Mouse (Mus musculus): Measurements from ENCODE around the gene D6Wsu163e.
A peak's percentile ranks its signal among the peaks of the same experiment; 100 is the strongest.

D6Wsu163e gene

DNA sequence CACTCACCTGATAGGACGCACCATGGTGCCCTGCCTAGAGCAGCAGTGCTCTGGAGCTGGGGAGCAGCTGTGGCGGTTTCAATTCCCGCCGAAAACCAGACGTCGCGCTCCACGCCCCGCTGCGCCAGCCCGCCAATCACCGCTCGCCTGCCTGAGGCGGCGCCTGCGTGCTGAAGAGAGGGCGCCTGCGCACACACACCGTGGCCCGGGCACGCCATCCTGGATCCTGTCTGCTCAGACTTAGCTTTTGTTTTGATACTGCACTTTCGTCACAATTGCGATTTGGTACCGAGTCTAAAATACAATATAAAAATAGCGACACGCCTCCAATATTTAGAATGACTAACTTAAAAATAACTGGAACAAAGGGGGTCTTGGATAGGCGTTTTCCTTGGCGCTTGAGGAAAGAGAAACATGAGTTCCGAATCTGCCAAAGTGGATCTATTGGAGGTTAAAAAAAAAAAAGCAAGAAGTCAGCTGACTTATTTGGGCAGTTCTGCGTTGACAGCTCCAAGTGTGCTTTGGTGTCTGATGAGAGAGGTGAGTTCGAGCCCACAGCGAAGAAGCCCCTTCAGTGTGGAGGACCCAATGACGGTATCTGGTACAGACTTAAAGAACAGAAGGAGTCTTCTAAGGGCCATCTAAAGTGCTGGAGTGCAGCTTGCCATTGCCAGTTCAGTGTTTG is at the start of gene D6Wsu163e, which contains the start of gene Rad51ap1:
TSS of gene D6Wsu163e (plus strand) at position 476 of the 685 bp plus-strand sequence.
TSS of gene Rad51ap1 (minus strand) at position 101 of the 685 bp plus-strand sequence.
- peak; percentile 95 to 96 for DNase-seq

DNA sequence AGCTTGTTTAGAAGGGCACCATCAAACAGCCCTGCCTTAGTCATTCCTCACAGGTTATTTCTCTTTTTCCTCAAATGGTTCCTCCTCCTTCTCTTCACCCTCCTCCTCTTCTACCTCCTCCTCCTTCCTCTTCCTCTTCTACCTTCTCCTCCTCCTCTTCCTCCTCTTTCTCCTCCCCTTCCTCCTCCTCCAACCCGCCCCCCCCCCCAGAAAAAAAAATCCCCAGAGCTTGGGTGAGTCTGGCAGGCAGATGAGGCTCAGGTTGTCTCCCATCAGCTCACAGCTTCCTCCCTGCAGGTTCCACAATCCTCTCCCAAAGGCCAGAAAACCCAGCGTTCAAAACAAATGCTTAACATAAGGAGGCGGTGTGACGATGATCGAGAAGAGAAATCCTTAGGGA is 32.4 kb upstream of the D6Wsu163e start:
- DNase-seq, result no peak

DNA sequence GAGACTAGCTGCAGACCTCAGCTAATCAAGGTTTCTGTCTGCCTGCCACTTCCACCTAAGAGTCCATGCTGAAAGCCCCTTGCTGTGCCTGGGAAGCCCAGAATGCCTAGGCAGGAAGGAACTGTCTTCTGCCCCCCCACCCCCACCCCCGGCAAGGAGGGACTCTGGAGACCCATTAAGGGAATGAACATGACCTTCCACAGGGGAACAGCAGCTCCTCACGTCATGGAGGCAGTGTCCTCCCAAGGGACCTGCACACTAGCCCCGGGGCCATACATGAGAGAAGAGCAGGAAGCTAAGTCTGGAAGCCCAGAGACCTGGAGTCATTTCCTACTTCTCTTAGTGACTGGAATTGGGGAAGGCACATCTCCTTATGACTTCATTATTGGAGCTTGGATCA is 31.9 kb upstream of the D6Wsu163e start:
- DNase-seq, result no peak

DNA sequence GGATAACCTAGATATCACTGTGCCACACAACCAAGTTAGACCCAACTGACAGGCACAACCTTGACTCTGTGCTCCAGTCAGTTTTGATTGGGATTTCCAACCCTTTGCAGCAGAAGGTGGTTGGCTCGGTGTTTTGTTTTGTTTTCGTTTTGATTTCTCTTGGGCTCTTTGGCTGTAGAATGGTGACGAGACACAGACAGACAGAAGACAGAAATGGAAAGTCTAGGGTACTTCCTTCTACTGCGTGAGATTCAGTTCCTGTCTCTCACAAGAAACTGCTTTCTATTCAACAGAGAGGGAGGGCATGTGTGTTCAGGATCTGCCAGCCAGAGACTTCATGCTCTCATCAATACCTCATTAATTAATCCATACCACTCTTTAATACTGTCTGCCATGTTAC is 29.0 kb upstream of the D6Wsu163e start:
- no peak for DNase-seq

DNA sequence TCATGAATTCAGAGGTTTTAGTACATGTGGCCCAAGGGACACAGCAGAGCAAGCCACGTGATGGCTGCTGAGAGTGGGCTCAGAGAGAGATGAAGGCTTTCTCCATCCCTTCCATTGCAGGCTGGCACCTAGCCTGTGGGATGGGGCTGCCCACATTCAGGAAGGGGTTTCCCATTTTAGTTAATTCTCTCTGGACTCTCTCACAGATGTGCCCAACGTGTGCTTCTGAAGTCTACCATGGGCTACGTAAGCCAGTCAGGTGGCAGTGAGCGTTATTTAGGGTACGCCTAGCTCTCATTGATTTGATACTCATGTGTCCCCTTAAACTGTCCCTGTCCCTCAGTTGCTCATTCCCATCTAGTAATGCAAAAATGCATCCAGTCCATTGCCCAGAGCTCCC is 24.8 kb upstream of the D6Wsu163e start:
- DNase-seq, result no peak

DNA sequence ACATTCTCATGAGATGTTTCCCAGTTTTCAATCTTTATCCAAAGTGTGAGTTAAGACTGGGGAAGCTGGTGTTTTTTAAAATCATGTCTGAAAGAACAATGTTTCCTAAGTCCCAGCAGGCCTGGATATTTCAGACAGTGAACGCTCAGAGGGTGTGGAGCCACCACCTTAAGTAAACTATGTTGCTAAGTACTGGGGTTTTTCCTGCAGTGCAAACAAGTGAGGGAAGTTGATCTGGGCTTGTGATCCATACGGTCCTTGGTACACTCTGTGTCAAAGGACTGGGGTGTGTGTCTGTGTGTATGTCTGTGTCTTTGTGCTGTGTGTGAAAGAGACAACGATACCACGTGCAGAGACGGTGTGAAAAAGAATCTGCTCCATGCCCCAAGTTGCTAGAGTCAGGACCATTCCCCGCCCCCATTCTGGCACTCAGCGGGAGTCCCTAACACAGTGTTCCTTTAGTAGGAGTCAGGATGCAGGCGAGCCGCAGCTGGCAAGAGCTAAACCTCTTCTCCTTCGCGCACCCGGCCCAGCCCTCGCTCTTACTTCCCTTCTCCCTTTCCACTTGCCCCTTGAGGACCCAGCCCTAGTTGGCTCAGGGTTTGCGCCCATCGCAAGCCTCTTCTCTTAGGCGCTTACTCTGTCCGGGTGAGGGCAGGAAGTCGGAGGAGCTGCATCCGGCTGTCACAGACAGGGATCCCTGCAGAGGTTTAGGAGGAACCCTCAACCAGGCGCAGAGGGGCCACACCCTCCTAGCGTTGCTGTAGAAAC is 18.5 kb upstream of the D6Wsu163e start, which contains the start of gene Dyrk4:
TSS of gene Dyrk4 (minus strand) at position 729 of the 771 bp plus-strand sequence.
- peak; percentile 13 to 36 for DNase-seq

DNA sequence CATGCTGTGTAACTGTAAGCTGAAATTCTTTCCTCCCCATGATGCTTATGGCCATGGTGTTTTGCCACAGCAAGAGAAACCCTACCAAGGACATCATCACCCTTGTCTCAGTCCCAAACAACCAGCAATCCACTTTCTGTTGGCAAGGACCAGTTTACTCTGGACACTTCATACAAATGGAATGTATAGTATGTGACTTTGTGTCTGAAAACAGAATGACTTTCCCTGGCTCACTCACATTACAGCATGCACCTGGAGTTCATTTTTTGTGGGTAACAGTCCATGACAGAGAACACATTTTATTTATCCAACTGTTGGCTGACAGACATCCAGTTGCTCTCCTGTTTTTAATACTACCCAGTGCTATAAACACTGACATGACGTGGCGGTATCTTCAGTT is 6.9 kb upstream of the D6Wsu163e start:
- no peak for DNase-seq

DNA sequence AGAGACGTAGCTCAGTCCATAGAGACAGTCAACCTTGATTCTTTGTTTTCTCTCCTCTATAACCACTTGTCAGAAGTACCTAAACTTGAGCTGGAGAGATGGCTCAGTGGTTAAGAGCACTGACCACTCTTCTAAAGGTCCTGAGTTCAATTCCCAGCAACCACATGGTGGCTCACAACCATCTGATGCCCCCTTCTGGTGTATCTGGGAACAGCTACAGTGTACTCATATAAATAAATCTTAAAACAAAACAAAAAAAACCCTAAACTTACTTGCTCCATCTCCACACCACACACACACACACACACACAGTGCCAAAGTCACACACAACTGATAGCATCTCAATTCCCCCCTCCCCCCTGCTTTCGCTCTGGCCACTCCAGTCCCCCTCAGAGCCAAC is 1.7 kb upstream of the D6Wsu163e start:
- DNase-seq, result peak in 1 of 2 experiments; percentile 12

DNA sequence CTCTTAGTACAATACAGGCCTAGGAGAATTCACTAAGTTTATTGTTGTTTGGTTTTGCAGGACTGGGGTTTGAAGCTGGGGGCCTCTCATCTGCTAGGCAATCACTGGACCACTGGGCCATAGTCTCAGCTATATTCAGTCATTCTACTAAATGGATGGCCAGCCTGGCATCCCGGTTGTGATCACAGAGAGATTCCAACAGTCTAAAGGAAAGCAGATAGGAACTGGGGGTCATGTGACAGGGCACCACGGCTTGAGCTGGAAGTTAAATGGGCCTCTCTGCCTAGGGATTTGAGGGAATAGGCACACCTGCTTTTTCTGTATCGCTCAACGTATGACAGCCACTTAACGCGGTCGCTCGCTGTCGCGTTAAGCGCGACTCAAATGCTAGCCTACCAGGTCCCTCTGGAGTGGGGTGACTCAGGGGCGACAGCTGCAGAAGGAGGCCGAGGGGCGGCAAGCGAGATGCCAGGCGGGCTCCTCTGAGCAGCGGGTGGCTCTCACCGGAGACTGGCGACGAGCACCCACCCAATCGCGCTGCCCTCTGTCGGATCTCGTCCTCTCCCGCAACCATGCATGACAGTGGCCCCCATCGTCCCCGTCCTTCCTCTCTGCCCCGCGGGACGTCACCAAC is 792 bp upstream of the D6Wsu163e start:
- no peak for DNase-seq

DNA sequence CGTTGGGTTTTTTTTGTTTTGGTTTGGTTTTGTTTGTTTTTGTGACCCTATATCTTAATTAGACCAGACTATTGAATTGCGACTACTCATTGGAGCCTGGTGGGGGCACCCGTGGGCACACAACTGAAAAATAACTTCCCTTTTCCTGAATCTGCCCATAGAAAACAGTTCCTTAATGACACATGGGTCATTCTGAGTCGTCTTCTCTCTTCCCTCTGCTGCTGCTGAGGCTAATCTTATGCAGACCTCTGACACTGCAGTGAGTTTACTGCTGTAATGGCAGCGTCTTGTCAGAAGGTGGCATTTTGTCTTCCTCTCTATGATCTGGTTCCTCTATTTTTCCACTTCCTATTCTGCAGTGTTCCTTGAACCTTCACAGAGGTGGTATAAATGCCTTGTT is 689 bp downstream of the D6Wsu163e start:
- DNase-seq, result peak in 1 of 2 experiments; percentile 34

DNA sequence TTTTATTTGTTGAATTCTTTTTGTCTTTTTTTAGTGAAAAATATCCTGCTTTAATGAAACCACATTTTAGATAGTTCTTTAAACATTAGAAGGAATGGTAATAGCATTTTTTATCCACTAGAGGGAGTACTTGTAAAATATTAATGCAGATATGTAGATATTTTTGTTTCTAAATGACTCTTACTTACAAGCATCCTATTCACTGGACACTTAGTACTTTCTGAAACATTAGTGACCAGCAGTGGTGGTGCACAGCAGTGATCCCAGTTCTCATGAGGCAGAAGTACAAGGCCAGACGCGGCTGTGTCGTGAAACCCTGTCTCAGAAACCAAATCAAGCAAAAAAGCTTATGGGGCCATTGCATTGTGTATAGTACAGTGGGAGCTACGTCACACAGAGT is 8.6 kb downstream of the D6Wsu163e start:
- no peak for DNase-seq

DNA sequence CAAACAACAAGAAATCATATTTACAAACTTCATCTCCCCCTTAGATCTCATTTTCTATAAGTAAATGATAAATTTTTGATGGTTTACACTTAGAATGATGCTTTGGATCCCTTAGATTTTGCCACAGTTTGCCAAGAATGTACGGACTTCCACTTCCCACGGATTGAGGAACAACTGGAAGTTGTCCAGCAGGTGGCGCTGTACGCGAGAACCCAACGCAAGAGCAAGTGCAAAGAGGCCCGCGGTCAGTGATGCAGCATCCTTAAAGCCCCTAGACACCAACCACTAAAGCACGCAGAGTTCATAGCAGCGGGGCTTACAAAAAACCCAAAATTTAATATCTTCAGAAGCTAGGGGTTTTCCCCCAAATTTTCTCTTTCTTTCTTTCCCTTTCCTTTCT is 16.0 kb downstream of the D6Wsu163e start:
- peak; percentile 58 to 92 for DNase-seq

DNA sequence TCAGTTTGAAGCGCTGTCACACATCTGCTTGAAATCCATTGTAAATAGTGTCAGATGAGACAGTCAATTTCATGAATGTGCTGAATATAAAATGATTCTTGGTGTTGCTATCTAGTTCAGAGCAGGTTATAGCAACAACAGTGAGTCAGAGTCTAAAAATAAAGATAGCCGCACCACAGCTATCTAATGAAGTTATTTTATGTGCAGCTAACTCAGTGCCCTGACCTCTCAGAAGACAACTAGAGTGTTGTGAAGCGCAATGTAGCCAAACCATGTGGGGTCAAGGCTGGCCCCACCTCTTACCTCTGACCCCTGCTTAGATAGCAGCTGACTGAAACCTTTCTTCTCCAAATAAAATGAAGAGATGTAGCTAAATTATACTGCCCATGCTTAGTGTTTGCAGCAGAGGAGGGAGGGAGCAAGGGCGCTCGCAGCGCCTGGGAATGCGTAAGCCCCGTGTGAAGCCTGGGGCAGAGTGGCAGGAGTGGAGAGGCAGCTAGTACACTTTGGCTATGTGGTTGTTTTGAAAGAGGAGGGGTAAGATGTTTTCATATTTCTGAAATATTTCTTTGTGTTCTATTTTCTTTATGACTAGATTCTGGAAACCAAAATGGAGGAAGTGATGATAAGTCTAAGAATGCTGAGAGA is 21.7 kb downstream of the D6Wsu163e start:
- DNase-seq, result no peak

DNA sequence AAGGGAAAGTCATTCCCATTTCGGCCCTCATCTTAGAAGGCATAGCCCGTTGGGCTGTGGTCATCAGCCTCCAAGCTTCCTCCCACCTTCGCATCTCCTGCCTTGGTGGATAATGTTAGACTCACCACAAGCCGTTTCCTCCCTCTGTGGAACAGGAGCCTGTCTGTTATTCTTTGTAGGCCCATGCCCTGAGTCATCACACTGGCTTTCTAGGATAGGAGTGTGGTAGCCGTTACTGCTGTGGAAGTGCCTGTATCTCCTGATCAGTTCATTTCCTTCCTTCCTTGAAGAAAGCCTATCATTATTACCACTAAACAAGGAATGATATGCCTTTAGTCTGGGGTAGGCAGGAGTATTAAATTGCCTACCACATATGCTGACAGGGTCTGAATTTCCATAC is 22.9 kb downstream of the D6Wsu163e start:
- DNase-seq, result no peak

DNA sequence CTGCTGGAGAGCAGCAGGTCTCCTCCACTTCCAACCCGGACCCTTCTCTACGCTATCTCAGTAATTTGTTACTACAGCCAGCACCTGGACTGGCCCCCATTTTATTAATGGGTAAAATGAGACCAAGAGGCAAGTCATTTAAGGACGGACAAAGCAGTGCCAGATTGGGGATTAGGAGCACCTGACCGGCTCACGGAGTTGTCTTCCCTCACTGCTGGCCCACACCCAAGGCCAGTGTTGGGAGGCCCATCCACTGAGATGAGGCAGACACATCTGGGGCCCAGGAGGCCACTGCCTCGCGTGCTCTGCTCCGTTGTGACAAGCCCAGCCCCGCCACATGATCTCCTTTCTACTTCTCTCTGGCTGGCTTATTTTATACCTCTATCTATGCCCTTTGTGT is 23.7 kb downstream of the D6Wsu163e start:
- DNase-seq, result no peak

DNA sequence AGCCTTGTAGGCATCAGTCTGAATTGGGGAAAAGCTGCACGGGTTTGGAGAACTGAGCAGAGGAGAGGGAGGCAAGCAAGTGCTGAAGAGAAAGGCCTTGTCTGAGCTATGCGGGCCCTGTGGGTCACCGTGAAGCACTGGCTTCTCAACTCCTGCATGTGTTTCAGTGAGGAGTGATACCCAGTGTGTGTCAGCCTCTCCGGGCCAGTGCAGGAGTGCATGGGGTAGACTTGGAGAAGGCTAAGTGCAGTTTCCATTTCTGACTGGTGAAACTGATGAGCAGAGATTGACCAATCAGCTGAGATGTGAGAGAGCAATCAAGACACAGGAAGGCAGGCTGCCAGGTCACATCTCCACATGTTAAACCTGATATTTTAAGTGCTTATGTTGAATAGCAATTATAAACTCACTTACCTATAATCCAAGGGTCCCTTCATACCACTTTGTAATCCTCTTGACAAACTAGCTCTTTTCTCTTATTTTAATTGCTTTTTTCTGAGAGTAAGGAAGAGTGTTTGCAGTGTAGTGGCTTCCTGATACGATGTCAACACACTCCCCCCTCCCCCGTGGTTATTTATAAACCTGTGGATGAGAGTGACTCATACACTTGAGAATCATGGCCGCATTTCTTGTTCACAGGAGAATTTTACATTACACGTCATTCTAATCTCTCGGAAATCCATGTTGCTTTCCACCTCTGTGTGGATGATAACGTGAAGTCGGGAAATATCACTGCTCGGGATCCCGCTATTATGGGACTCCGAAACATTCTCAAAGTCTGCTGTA is 26.7 kb downstream of the D6Wsu163e start:
- no peak for DNase-seq

DNA sequence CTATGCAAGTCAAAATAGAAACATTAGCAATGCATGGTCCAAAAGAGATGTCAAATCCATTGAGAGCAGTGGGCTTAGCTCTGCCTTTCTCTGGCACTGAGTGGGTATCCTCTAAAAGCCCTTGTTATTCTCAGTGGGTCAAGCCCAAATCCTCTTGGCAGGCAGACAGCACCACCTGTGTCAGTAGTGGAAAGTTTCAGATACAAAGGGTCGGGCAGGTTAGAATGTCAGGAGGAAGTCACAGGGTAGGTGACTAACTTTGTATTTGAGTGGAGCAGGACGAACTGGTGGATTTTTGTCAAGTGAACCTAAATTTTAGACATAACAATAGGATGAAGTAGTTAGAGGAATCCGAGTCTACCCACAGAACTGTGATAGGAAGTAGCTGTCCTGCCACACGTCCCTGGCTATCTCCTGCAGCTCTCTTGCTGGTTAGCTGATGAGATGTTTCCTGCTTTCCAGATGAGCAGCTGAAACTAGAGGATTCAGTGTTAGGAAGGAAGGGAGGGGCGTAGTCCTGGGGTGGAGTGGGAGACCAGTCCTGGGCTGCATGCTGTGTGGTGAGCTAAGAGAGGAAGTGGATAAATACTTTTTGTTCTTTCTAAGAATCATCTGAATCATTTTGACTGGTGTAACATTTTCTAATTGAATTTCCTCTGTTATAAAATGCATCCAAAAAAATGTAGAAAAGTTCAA is 41.9 kb downstream of the D6Wsu163e start:
- DNase-seq, result peak; percentile 10 to 23

DNA sequence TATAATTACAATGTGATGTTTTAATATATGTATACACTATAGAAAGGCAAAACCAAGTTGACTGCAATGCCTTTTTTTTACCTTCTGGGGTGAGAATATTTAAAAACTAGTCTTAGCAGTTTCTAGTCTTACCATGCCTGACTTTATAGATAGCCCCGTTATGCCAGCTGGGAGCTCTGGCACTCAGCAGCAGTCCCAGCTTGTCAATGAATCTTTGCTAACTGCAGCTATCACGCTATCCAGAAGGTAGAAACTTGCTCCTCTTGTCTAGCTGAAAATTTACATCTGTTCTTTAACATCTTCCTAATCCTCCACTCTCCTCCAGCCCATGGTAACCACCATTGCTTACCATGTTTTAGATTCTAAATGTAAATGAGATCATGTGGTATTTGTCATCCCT is 53.9 kb downstream of the D6Wsu163e start:
- DNase-seq, result no peak

DNA sequence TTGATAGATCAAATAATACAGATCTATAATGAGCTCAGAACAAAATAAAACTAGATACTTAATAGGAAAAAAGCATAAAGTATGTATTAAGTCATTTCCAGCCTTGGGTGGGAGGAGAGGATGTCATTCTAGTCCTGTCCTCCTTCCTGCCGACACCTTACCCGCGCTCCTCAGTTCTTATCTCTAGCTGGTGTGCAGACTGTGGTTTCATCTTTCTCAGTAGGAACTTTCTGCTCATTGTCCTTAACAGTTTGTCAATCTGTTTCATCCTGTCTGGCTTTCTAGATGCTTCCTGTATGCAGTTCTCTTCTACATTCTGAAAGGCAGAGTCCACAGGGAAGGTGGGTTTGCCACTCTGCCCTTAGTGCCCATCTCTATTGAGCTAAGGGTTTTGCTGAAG is 55.7 kb downstream of the D6Wsu163e start:
- DNase-seq, result no peak

DNA sequence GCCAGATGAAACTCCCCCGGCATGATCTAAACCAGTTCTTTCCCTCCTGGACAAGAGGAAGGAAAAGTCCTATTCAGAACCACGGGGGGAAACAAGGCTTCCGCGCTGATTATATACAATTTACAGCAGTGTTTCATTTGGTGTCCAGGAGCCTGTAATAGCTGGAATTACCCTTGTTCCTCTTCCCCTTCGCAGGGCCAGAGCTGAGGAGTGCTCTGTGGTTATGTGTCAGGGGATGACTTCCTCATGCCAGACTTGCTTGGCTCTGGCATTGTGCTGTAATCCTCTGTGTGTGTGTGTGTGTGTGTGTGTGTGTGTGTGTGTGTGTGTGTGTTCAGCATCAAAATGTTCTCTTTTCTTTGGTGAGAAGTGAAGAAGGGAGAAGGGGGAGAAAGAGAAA is 56.6 kb downstream of the D6Wsu163e start:
- DNase-seq, result no peak

DNA sequence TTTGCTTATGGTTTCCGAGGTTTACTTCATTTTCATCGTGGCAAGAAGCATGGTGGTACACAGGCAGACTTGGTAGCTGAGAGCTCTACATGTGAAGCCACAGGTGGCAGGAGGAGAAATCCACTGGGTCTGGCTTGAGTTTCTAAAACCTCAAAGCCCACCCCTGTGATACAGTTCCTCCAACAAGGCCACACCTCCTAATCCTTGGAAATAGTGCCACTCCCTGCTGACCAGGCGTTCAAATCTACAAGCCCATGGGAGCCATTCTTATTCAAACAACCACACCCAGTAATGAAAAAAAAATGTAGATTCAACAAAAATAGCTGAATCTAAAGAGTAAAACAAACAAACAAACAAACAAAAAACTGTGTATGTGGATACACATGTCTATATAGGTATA is 65.9 kb downstream of the D6Wsu163e start:
- no peak for DNase-seq

DNA sequence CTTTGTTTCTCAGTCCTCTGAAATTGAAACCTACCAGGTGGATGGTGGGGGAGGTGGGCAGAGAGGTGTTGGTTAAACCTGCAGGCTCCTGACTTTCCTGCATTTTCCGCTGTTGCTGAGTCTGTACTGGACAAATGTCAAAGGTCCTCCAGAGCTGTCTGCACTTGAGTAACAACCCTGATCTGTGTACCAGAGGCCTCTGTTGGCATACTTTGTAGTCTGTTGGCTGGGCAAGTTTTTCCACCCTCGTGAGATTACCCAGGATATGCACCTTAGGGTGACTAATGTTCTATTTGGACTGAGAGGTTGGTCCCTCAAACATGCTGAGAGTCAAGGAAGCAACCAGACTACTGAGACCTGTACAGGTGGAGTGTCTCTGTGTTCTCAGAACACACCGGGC is 66.8 kb downstream of the D6Wsu163e start:
- DNase-seq, result no peak
